Mouse (Mus musculus) gastrocnemius, postnatal 14 days (tissue): Measurements from ENCODE around the gene Fto. TPM values are rescaled to one million over a fixed set of nuclear protein-coding genes. Genes with fewer than 3 reads are reported as not detected.

Experiments used
- DNase-seq: peaks from one replicate; pipeline ENCODE4 v3.0.0; 2021; ENCODE audit warnings: mixed read lengths
- intact Hi-C: fragments of 180-260 bp; cut with DNase I; formaldehyde crosslinking; loops from one replicate; pipeline ENCODE4 v1.15.1; 2025; ENCODE audit warnings: low total_unique reads
- total RNA-seq, 2 experiments: library from RNA; stranded (reverse); gene quantifications; 2 replicates each; pipeline ENCODE4 v1.2.3; 2021

Gene Fto
- total RNA-seq, 2 experiments from 2014 or later = 84.9 to 96.5 TPM

DNA sequence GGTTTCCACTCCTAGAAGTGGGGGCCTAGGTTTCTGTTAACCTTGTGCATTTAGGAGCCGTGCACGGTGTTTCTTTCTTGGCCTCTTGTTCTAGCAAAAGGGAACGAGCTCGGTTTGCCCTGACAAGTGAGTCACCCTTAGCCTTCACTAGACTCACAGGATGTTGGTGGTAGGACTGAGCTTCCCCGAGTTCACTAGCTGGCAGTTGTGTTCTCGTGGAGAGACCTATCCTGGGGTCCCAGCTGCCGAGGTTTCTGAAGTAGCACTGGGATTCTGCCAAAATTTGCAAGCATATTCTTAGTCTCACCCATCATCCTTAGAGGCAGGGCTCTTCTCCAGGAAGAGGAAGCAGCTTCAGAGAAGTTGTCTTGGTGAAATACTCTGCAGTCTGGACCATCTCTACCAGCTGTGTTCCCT, 194.4 kb downstream of the Fto start:
- no peak for DNase-seq
- intact Hi-C loops = no loop called here

- DNase-seq = no peak
- intact Hi-C loops = no loop called here
Observed at GRCm38 (mm10) chr8:91508284-91508683, 195.0 kb downstream of the Fto start.

- DNase-seq = no peak
- intact Hi-C loops = no loop called here
Observed at GRCm38 (mm10) chr8:91509206-91509899, 196.0 kb downstream of the Fto start.

DNA sequence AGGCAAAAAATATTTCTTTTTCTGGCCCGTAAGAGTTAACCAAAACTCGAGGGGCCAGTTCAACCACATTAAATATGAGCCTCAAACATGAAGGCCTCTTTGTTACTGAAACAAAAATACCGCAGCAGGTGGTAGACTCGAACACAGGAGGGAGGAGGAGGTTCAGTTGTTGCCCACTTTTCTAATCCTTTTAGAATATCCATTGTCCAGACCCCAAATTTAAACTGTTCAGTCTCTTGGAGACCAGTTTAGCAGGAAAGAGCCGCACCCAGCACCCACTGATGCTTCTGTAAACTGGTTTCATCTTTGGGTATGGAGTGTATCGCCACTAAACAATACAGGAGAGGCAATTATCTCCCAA, 196.6 kb downstream of the Fto start:
- DNase-seq = no peak
- intact Hi-C loops = no loop called here

DNA sequence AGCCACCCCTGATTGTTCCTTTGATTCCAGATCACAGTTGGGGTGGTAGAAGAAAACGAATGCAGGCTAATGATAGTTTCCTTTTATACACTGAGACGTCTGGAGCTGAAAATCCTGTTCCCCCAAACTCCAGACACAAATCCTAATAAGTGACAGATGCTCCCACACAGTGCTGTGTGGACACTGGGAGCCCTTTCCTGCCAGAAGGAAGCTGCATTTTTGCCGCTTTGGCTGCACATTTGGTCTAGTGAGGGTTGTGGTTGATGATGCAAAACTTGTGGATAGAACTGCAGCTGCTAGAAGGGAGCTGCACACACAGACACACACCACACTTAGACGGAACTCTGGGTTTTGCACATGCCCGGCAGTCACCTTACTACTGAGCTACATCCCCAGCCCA, 197.4 kb downstream of the Fto start:
- intact Hi-C loops = no loop called here
- no peak for DNase-seq

GRCm38 (mm10) chr8:91511943-91512342, 198.6 kb downstream of the Fto start:
- DNase-seq = no peak
- intact Hi-C loops = no loop called here

DNA sequence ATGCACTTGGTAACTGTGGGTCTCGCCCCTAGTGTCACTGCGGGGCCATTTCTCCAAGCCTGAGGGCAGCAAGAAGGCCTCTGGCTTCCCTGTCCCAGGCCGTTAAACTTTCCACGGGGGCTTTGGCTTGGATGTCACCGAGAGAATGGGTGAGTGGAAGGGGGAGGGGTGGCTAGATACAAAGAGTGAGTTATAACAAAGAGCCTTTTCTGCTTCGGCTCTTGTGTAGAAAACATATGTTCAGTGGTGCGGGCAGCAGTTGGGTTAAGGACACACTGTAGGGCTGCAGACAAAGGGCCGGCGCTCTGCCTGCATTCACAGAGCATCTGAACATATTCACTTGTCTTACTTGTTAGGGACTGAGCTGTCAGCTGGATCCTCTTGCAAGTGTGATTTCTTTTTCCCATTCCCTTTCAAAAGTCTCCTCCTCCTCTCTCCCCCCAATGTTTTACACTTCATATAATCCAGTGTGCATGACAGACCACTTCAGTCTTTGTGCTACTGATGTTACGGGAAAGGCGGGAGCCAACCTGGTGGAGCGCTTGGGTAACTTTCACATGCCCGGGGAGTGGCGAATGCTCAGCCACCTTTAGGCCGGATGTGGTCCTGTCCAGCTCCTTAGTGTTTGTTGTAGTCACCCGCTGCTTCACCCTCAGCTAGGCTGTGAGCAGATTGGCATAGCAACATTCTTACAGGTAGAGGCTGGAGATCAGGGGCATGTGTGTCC, 201.6 kb downstream of the Fto start:
- no peak for DNase-seq
- intact Hi-C loops = no loop called here

DNA sequence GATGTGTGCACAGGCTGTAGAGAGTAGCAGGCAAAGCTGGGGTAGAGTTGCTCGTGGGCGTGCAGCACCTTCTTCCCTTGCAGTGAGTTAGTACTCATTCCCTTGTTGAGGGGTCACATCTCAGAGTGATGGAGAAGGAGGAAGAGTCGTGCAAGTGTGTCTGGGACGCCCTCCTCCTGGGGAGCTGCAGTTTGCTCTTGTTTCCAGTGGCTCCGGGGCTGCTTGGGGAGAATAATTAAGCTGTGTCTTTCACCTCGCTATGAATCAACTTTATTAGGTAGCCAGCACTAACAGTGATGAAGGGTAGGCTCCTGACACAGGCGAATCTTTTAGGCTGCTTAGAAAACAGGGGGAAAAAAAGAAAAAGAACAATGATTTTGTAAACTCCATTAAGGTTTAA, 203.1 kb downstream of the Fto start:
- DNase-seq = no peak
- intact Hi-C loops = no loop called here

DNA sequence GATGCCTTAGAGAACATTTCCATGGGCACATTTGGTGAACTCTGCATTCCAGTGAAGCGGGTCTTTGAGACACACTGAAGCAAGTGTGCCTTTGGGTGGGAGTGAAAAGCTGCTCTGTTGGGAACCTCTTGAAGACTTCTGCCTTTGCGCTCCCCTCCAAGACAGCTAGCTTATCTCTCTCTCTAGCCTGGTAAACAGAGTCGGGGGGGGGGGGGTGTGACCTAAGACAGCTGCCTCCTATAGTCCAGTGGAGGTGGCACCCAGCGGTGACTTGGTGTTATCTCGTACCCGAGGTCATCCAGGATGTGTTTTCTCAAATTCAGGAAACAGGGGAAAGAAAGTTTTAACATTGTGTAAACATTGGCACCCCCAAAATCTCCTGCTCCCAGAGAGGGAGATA, 204.8 kb downstream of the Fto start:
- intact Hi-C loops = no loop called here
- DNase-seq = no peak

DNA sequence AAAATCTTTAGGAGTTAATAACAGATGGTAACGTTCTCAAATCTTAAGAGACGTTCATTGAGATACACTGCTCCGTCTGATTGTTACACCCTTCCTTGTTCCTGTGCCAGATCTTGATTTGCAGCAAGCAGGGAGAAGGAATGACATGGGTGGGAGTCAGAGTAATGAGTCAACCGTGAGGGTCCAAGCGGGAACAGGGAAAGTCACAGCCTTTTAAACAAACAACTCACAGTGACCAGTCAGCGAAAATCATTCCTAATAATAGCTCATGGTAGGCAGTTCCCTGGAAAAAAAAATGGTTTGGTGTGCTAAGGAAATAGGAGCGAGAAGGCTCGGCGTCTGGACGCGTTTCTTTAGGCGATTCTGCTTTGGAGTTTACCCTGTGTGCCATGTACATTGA, 208.9 kb downstream of the Fto start:
- intact Hi-C loops = no loop called here
- DNase-seq = no peak

DNA sequence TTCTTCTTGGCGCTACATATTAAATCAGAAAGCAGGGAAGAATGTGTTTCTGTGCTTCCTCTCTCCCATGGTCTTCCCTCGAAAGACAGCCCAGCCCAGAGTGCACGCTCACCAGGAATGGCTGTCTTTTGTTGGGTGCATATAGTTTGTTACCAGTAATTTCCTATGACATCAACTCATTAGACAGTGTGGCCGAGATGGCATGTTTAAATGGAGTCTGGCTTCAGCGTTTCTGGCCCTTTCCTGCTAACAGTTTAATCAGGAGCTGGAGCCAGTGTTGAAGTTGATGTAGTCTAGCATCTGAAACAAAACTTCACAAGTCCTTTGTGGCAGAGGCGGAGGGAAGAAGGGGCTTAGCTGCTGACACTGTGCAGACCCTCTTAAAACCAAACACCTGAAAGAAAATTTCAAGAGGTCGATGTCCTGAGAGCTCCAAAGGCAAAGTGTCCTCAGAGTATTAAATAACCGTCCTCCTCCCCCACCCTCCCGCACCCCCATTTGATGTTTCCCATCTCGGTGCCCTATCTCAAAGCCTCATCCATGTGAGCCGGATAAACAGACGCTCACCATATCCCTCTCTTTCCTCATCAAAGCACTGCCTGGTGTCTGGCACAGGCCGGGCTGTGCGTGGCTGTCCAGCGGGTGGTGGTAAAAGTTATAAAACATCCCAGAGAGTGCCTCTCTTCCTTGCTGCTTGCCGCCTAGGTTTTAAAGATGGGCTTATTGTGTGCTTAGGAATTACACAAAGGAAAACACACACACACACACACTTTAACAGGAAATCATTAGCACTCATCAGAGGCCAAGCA, 210.9 kb downstream of the Fto start:
- DNase-seq = no peak
- intact Hi-C loops = no loop called here

DNA sequence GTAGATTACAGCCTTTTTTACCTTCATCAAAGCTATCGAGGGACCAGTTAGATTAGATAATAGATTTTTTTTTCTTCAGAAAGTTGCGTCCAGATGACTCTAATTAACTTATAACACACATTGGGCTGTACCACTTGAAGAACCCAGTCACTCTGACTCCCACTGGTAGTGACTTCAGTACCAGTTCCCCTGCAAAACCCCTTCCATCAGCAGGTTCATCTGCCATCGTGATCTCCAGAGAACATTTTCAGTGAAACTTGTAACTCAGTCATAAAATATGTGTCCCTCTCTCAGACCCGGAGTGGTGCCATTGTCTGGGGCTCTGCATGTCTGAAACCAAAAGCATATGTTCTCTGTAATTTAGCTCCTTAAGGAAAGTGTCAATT, 211.5 kb downstream of the Fto start:
- no peak for DNase-seq
- intact Hi-C loops = no loop called here

GRCm38 (mm10) chr8:91525342-91525817, 212.1 kb downstream of the Fto start:
- intact Hi-C loops = no loop called here
- DNase-seq = no peak

GRCm38 (mm10) chr8:91528967-91529366, 215.6 kb downstream of the Fto start:
- no peak for DNase-seq
- intact Hi-C loops = no loop called here

GRCm38 (mm10) chr8:91529699-91530098, 216.4 kb downstream of the Fto start:
- intact Hi-C loops = loop anchor here (5.0 to 10.0 kb wide), 2 partner anchors 268 to 835 kb away; no protein-coding TSS in a partner anchor
- no peak for DNase-seq

- intact Hi-C loops = loop anchor here (5.0 to 10.0 kb wide), 2 partner anchors 267 to 834 kb away; no protein-coding TSS in a partner anchor
- no peak for DNase-seq
Observed at GRCm38 (mm10) chr8:91530656-91531055, 217.3 kb downstream of the Fto start.

DNA sequence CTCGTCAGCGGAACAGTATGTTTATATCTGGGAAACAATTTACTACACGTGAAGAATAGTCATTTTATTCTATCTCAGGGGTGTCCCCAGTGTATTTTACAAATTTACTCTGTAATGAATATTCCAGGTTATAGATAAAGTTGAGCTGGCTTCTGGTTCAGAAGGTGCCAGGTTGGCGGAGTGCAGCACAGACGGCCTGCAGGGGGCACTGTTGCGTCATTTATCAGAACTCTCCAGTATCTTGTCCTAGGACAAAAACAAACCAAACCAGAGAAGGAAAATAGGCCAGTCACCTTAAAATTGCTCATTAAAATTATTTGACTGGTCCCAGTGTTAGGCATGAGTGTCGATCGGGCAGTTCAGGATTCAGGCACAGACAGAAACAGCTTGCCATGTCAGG, 218.6 kb downstream of the Fto start:
- intact Hi-C loops = loop anchor here (5.0 to 10.0 kb wide), 2 partner anchors 265 to 833 kb away; no protein-coding TSS in a partner anchor

GRCm38 (mm10) chr8:91532671-91533436, 219.5 kb downstream of the Fto start:
- intact Hi-C loops = loop anchor here (5.0 to 10.0 kb wide), 2 partner anchors 264 to 832 kb away; no protein-coding TSS in a partner anchor
- no peak for DNase-seq

More for the DNA sequence above, 218.6 kb downstream of the Fto start:
- peak; percentile 83 for DNase-seq

- intact Hi-C loops = loop anchor here (5.0 to 10.0 kb wide), 2 partner anchors 263 to 830 kb away; no protein-coding TSS in a partner anchor
- DNase-seq = no peak
Observed at GRCm38 (mm10) chr8:91534752-91535151, 221.4 kb downstream of the Fto start.
